ENCODE assay signal across 20 mouse cellular contexts in the genomic region with DNA sequence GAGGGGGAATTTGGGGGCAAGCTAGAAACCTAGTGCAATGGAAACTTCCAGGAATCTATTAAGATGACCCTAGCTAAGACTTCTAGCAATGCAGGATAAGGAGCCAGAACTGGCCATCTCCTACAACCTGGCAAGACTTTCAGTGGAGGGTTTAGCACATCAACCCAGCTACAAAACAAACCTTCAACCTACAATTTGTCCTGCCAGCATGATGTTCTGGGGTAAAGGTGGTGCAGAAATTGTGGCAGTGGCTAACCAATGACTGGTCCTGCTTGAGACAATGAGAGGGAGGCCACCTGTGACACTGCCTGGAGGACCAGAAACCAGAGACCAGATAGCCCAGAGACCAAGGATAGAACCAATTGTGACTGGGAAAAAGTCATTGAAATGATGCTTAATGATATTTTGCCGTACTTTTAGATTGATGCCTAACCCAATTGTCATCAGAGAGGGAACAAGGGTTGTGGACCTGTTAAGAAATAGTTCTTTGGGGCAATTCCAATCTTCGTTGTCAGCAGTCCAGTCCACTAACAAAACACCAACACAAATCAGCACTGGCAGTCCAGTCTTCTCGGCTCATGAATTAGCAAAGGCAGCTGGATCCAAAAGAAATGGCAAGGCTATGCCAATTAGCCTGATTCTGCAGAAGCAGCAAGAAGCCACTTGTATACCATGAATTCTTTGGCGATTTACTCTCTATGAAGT. TPM values are rescaled to one million over a fixed set of nuclear protein-coding genes. Genes with fewer than 3 reads are reported as not detected.
DNase-seq lines count a peak whose midpoint lies in the region; ATAC-seq and TF ChIP-seq lines count a peak whose summit lies in the region.
"Had no signal": no experiment of that assay in that cellular context is flagged by ENCODE, and none has a peak within 500 bp of the region (broad histone marks: within the 10 kb centered on the region; RNA-seq: fewer than 3 reads in every experiment).

No protein-coding gene starts in this region.

- H3K4me2 ChIP-seq in liver, postnatal 0 days (ENCODE audit: low read depth, low read length) = no peak overlapping the region

- WGBS in liver, adult 2 months = 30% methylated on average over 4 of the region's 4 CpGs
- WGBS in liver, postnatal 0 days (ENCODE audit: insufficient replicate concordance) = 66% methylated on average over 4 of the region's 4 CpGs

- peak; percentile 84 for DNase-seq in liver, adult 2 months (ENCODE audit: extremely low read depth, low read depth, low spot score)
- no peak for DNase-seq in liver, postnatal 0 days
- peak; percentile 71 for DNase-seq in adipocyte (ENCODE audit: low spot score)
- DNase-seq in retina, embryonic 14.5 days (ENCODE audit: low spot score) = no peak
- DNase-seq: adrenal gland, adult 2 months; adrenal gland, adult 8-10 months; adrenal gland, postnatal 10 days; adrenal gland, postnatal 14 days; adrenal gland, postnatal 25 days; adrenal gland, postnatal 36 days; B cell, adult 2 months; cerebellum, adult 11 months; cerebellum, adult 11-12 months; cerebellum, adult 18-20 months; cerebellum, adult 2 months had no signal

- ATAC-seq in liver, postnatal 0 days = no peak
- ATAC-seq: activated CD4-positive, CD25-positive, alpha-beta regulatory T cell, adult 4 months; CD4-positive, CD25-positive, alpha-beta regulatory T cell, adult 4 months; Patski had no signal

- H3K27me3 ChIP-seq in liver, adult 2 months (ENCODE audit: control insufficient read depth, insufficient read depth, low read length) = no peaks in the 10 kb centered on the region
- H3K27me3 ChIP-seq in liver, postnatal 0 days (ENCODE audit: insufficient read depth, low read length) = 0 out of 2 replicates have a peak, but pooled peaks cover 4% of the 10 kb centered on the region
- H3K27me3 ChIP-seq: CH12.LX had no signal

- peak overlapping the region; percentile 48 for H3K27ac ChIP-seq in liver, adult 2 months (replicated peaks; ENCODE audit: insufficient read depth, low read depth, low read length)
- no peak overlapping the region for H3K27ac ChIP-seq in liver, postnatal 0 days (ENCODE audit: low read depth)

- no peaks in the 10 kb centered on the region for H3K79me2 ChIP-seq in liver, adult 2 months (ENCODE audit: control insufficient read depth, insufficient read depth, low read length)

- TF ChIP-seq CTCF in liver, adult 2 months (IDR thresholded peaks at IDR 0.05; ENCODE audit: low read depth, low read length) = no peak
- no peak for TF ChIP-seq CTCF in liver, postnatal 0 days (IDR thresholded peaks at IDR 0.05; ENCODE audit: low read depth)

- H3K36me3 ChIP-seq in liver, adult 2 months (ENCODE audit: control insufficient read depth, insufficient read depth, low read length) = peaks cover 7% of the 10 kb centered on the region; the same call in 1 of the 2 replicates
- no peaks in the 10 kb centered on the region; the same call in 1 of the 2 replicates for H3K36me3 ChIP-seq in liver, postnatal 0 days (replicated peaks; ENCODE audit: insufficient read depth, low read length)

- TF ChIP-seq POLR2A in liver, adult 2 months (IDR thresholded peaks at IDR 0.05; ENCODE audit: extremely low read depth, insufficient read depth, low read length) = no peak

- H3K9me3 ChIP-seq in liver, postnatal 0 days (ENCODE audit: low read length) = no peaks in the 10 kb centered on the region
- H3K9me3 ChIP-seq: G1E had no signal

- H3K4me3 ChIP-seq in liver, adult 2 months (ENCODE audit: insufficient read depth, low read depth, low read length) = no peak overlapping the region
- no peak overlapping the region for H3K4me3 ChIP-seq in liver, postnatal 0 days (ENCODE audit: low read depth, low read length)

- no peak overlapping the region for H3K9ac ChIP-seq in liver, adult 2 months (ENCODE audit: low read depth, low read length)
- H3K9ac ChIP-seq in liver, postnatal 0 days (replicated peaks) = no peak overlapping the region

- TF ChIP-seq EP300 in liver, postnatal 0 days (IDR thresholded peaks at IDR 0.05; ENCODE audit: low read depth) = no peak

- peaks cover 9% of the 10 kb centered on the region for H3K4me1 ChIP-seq in liver, adult 2 months (ENCODE audit: control insufficient read depth, insufficient read depth, low read length)
- H3K4me1 ChIP-seq in liver, postnatal 0 days (ENCODE audit: insufficient read depth) = no peaks in the 10 kb centered on the region; the same call in none of the 2 replicates

RNA-seq across cellular contexts. Expression of gene Hsd17b10, which starts 2.5 kb away (rescaled TPM):
- total RNA-seq in liver, adult 2 months (2014; rRNA removed) = 205 and 230 TPM in 2 replicates
- polyA plus RNA-seq in liver, adult 2 months (2012; rRNA removed) = 118 and 151 TPM in 2 replicates
- polyA plus RNA-seq in liver, postnatal 0 days (2015; fragmentation: Nextera tagmentation; extraction: Ambion mirVana) = 197 and 223 TPM in 2 replicates

RNA-seq across cellular contexts. Expression of gene Ribc1, which starts 16.9 kb away (rescaled TPM):
- total RNA-seq in liver, adult 2 months (2014; rRNA removed) = 0.87 and 1.2 TPM in 2 replicates
- polyA plus RNA-seq in liver, adult 2 months (2012; rRNA removed) = 0.43 and 0.68 TPM in 2 replicates
- 1.8 and 1.9 TPM in 2 replicates for polyA plus RNA-seq in liver, postnatal 0 days (2015; fragmentation: Nextera tagmentation; extraction: Ambion mirVana)

RNA-seq across cellular contexts. Expression of gene Smc1a, which starts 17.1 kb away (rescaled TPM):
- 20.7 and 23.7 TPM in 2 replicates for total RNA-seq in liver, adult 2 months (2014; rRNA removed)
- polyA plus RNA-seq in liver, adult 2 months (2012; rRNA removed) = 6.6 and 10.9 TPM in 2 replicates
- polyA plus RNA-seq in liver, postnatal 0 days (2015; fragmentation: Nextera tagmentation; extraction: Ambion mirVana) = 31.3 and 34.0 TPM in 2 replicates

Comparison
In these comparisons a context has a peak if more than half of its experiments do, and no peak if none do; other contexts are left out.
1. DNase-seq: peak in liver, adult 2 months (single experiment) and adipocyte (single experiment); none in liver, postnatal 0 days (single experiment) and retina, embryonic 14.5 days (single experiment).